Comparison of ENCODE assay signal across 10 mouse cellular contexts in the genomic region with DNA sequence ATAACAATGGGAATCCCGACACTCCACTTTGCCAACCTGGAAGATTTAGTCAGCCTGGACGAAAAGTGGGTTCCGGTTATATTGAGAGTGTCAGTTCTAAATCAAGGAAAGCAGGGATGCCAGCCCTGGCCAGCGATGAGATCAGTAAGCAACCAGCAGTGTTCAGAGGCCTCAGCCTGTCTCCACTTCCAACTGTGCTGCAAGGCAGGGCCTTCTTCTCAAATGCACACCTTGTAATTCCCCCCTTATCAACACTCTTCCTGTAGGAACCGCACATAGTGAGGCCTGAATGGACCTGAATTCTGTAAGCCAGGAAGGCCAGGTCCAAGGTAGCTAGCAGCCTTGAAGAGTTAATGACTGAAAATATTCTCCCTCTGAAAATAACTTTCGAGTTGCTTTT.
DNase-seq lines count a peak whose midpoint lies in the region; ATAC-seq and TF ChIP-seq lines count a peak whose summit lies in the region.
"Had no signal": no experiment of that assay in that cellular context is flagged by ENCODE, and none has a peak within 500 bp of the region (broad histone marks: within the 10 kb centered on the region; RNA-seq: fewer than 3 reads in every experiment).

No protein-coding gene starts in this region.

- no peaks in the 10 kb centered on the region for H3K9me3 ChIP-seq in heart, embryonic 14.5 days (ENCODE audit: control insufficient read depth, low read length)
- H3K9me3 ChIP-seq: liver, embryonic 13.5 days; neural tube, embryonic 12.5 days had no signal

- no peak overlapping the region for H3K4me3 ChIP-seq in heart, embryonic 14.5 days (ENCODE audit: control insufficient read depth in 1 of 2, insufficient read depth in 1 of 2, low read depth in 1 of 2, low read length in 2 of 2)
- no peak overlapping the region for H3K4me3 ChIP-seq in testis, adult 2 months (ENCODE audit: control insufficient read depth, low read depth, low read length)
- H3K4me3 ChIP-seq: liver, embryonic 13.5 days; neural tube, embryonic 12.5 days had no signal

- peaks cover 29 to 85% of the 10 kb centered on the region in 2 experiments for H3K4me1 ChIP-seq in heart, embryonic 14.5 days (ENCODE audit: control insufficient read depth in 2 of 2, insufficient read depth in 2 of 2, low read length in 2 of 2)
- H3K4me1 ChIP-seq in testis, adult 2 months (ENCODE audit: control insufficient read depth, insufficient read depth, low read length) = peaks cover 2% of the 10 kb centered on the region; the same call in 1 of the 2 replicates

- no peak for TF ChIP-seq CTCF in testis, adult 2 months (IDR thresholded peaks at IDR 0.05; ENCODE audit: control insufficient read depth, insufficient read depth, insufficient replicate concordance, low read depth, low read length)

- H3K27ac ChIP-seq in heart, embryonic 14.5 days (replicated peaks in 1 of 2; ENCODE audit: control insufficient read depth in 1 of 2, insufficient read depth in 1 of 2, low read depth in 2 of 2, low read length in 2 of 2) = peak overlapping the region; percentile 37 to 80
- peak overlapping the region; percentile 42; the same call in 1 of the 2 replicates for H3K27ac ChIP-seq in testis, adult 2 months (ENCODE audit: control insufficient read depth, insufficient read depth, low read depth, low read length)
- H3K27ac ChIP-seq: hindbrain, embryonic 14.5 days; liver, embryonic 13.5 days; neural tube, embryonic 12.5 days had no signal

- H3K27me3 ChIP-seq in heart, embryonic 14.5 days (ENCODE audit: control insufficient read depth, insufficient read depth, low read length) = no peaks in the 10 kb centered on the region
- no peaks in the 10 kb centered on the region for H3K27me3 ChIP-seq in testis, adult 2 months (ENCODE audit: control insufficient read depth, insufficient read depth, low read length)
- H3K27me3 ChIP-seq: liver, embryonic 13.5 days; neural tube, embryonic 12.5 days had no signal

- no peak for DNase-seq in heart, postnatal 10 days
- DNase-seq in testis, postnatal 10 days (ENCODE audit: low spot score) = no peak
- peak; percentile 43 to 50 for DNase-seq in kidney, adult 8-10 months
- DNase-seq in urinary bladder, postnatal 4 days (ENCODE audit: low spot score in 2 of 2) = no peak
- DNase-seq in yolk sac, embryonic 10.5 days (ENCODE audit: low spot score) = no peak
- DNase-seq: liver, embryonic 13.5 days had no signal

- ATAC-seq in heart, embryonic 14.5 days (ENCODE audit: insufficient number of reproducible peaks, insufficient read depth, low FRiP score, low read depth) = no peak

- H3K36me3 ChIP-seq in heart, embryonic 14.5 days (ENCODE audit: control insufficient read depth, insufficient read depth, low read length) = 0 out of 2 replicates have a peak, but pooled peaks cover 2% of the 10 kb centered on the region
- no peaks in the 10 kb centered on the region for H3K36me3 ChIP-seq in testis, adult 2 months (ENCODE audit: control insufficient read depth, insufficient read depth, low read length)
- H3K36me3 ChIP-seq: liver, embryonic 13.5 days; neural tube, embryonic 12.5 days had no signal

- WGBS in heart, embryonic 14.5 days = 24% methylated on average over 6 of the region's 6 CpGs

- intact Hi-C loops in heart, postnatal 10 days (cut with DNase I) = loop anchor here (2.0 kb wide), 1 partner anchor 35 kb away; no protein-coding TSS in a partner anchor

- H3K4me2 ChIP-seq in heart, embryonic 14.5 days (ENCODE audit: low read length) = peak overlapping the region; percentile 45
- H3K4me2 ChIP-seq: hindbrain, embryonic 14.5 days; liver, embryonic 13.5 days; neural tube, embryonic 12.5 days had no signal

- H3K9ac ChIP-seq in heart, embryonic 14.5 days (ENCODE audit: low read length) = peak overlapping the region; percentile 53
- H3K9ac ChIP-seq: hindbrain, embryonic 14.5 days; liver, embryonic 13.5 days; neural tube, embryonic 12.5 days had no signal

- TF ChIP-seq POLR2A in testis, adult 2 months (IDR thresholded peaks at IDR 0.05; ENCODE audit: control insufficient read depth, low read depth, low read length) = no peak

Comparison
In these comparisons a context has a peak if more than half of its experiments do, and no peak if none do; other contexts are left out.
1. DNase-seq: peak in kidney, adult 8-10 months (2 of 2); none in heart, postnatal 10 days (0 of 2), testis, postnatal 10 days (single experiment), urinary bladder, postnatal 4 days (0 of 2) and yolk sac, embryonic 10.5 days (single experiment).